Mouse (Mus musculus) layer of hippocampus, adult 9-10 months (tissue): Measurements from ENCODE around the gene Recql5.

Experiments
- DNase-seq: peaks from one replicate; pipeline ENCODE4 v3.0.0; 2022; ENCODE audit warnings: low spot score

Recql5 gene

GRCm38 (mm10) chr11:115933108-115933746 is at the start of gene Recql5, which contains the start of gene Sap30bp:
Recql5 (minus strand) TSS chr11:115933477.
Sap30bp (plus strand) TSS chr11:115933282.
- DNase-seq = peak; percentile 97

- DNase-seq = no peak
These were observed 49.2 kb upstream of the Recql5 start for GRCm38 (mm10) chr11:115982472-115982871.

- DNase-seq = no peak
These were observed 42.3 kb upstream of the Recql5 start for GRCm38 (mm10) chr11:115975544-115975943.

- DNase-seq = no peak
These were observed 41.8 kb upstream of the Recql5 start for GRCm38 (mm10) chr11:115975083-115975420.

GRCm38 (mm10) chr11:115974309-115975082 is 41.2 kb upstream of the Recql5 start, which contains the start of gene Itgb4:
Itgb4 (plus strand) TSS chr11:115974709.
- no peak for DNase-seq

GRCm38 (mm10) chr11:115971016-115971415 is 37.7 kb upstream of the Recql5 start:
- DNase-seq = no peak

GRCm38 (mm10) chr11:115970006-115970673 is 36.9 kb upstream of the Recql5 start:
- DNase-seq = no peak

GRCm38 (mm10) chr11:115968731-115969405 is 35.6 kb upstream of the Recql5 start:
- DNase-seq = no peak

- DNase-seq = no peak
These were observed 31.8 kb upstream of the Recql5 start for GRCm38 (mm10) chr11:115964977-115965604.

GRCm38 (mm10) chr11:115962651-115963412 is 29.6 kb upstream of the Recql5 start:
- DNase-seq = no peak

- DNase-seq = no peak
These were observed 25.7 kb upstream of the Recql5 start for GRCm38 (mm10) chr11:115959018-115959417.

- DNase-seq = no peak
These were observed 24.7 kb upstream of the Recql5 start for GRCm38 (mm10) chr11:115957971-115958370.

- DNase-seq = no peak
These were observed 23.2 kb upstream of the Recql5 start for GRCm38 (mm10) chr11:115956453-115956852.

GRCm38 (mm10) chr11:115955195-115955858 is 22.1 kb upstream of the Recql5 start:
- no peak for DNase-seq

GRCm38 (mm10) chr11:115954712-115955111 is 21.4 kb upstream of the Recql5 start:
- no peak for DNase-seq

GRCm38 (mm10) chr11:115950719-115951118 is 17.4 kb upstream of the Recql5 start:
- DNase-seq = no peak

- DNase-seq = no peak
These were observed 15.0 kb upstream of the Recql5 start for GRCm38 (mm10) chr11:115948316-115948715.

GRCm38 (mm10) chr11:115946221-115946828 is 13.0 kb upstream of the Recql5 start:
- DNase-seq = no peak

GRCm38 (mm10) chr11:115945247-115945646 is 12.0 kb upstream of the Recql5 start:
- no peak for DNase-seq

GRCm38 (mm10) chr11:115941980-115942379 is 8.7 kb upstream of the Recql5 start:
- no peak for DNase-seq
